Mouse (Mus musculus): ENCODE measurements at regions not wholly inside any gene's neighbourhood (a gene's known extent, or its start where the extent isn't known, plus 50 kb on each side); places are given as distances from the start of the nearest gene placed in this dataset.

DNA sequence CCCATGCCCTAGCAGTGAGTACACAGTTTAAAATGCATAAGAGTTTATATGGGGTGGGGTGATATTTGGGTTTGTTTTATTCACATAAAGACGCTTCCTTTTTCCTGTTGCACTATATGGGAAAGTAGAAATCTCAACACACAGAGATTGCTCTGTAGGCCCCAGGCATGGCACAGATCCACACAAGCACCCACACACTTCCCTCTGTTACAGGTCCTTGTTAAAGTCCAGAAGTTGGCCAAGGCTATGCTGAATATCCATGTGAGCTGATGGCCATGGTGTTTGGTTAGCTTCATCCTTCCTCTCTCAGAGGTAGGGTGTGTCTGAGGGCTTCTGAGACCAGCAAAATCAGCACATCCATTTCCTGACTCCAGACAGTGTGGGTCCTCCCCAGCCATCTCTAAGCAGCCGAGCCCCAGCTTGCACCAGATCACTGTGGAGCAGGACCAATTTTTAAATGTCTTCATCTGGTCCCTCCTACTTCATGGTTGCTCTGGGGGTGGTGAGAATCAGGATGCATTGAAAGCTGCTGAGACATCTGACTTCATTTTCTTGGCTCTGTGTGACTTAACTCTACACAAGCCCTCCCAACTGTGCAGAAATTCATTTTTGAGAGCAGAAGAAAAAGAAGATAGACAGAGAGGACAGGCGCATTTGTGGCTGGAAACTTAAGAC is 360.3 kb upstream of the Nr3c2 start:
- peak; percentile 23 to 48 for DNase-seq (ENCODE audit: low spot score in 2 of 2)

DNA sequence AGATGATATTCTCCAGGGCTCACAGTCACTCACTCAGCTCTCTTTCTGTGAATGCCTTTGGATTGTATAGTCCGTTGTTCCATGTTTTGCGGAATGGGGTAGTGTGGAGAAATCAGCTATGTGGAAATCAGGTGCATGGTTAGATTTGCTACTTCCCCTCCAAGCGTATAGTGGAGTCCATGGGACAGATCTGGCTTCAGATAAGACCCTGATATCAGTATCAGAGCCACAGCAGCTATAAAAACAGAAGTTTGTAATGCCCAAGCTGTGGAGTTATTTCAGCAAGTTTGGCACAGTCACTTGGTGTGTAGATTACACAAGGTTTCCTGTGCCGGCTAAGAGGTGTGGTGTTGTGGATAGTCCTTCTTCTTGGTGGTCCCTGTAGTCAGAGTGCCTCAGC is 359.6 kb upstream of the Nr3c2 start:
- no peak for DNase-seq (ENCODE audit: low spot score in 2 of 2)

DNA sequence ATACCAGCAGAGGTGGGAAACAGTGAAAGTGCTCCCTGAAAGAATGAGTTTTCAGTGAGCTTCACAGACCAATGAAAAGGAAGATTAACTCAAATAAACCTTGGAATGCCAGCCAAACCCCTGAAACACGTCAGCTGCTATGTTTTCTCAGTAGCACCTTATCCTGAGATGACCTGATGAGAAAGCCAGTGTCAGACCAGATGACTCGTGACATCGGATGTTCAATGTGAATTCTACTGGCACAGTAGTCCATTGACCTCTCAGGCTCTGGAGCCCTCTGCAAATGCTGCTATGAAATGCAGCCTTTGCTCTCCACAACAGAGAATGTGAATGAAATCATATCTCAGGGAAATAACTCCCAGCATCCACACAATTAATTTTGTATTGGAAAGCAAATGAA is 358.6 kb upstream of the Nr3c2 start:
- DNase-seq (ENCODE audit: low spot score in 2 of 2), result no peak

GRCm38 (mm10) chr8:76551681-76552080 is 347.6 kb upstream of the Nr3c2 start:
- DNase-seq (ENCODE audit: low spot score in 2 of 2), result no peak

DNA sequence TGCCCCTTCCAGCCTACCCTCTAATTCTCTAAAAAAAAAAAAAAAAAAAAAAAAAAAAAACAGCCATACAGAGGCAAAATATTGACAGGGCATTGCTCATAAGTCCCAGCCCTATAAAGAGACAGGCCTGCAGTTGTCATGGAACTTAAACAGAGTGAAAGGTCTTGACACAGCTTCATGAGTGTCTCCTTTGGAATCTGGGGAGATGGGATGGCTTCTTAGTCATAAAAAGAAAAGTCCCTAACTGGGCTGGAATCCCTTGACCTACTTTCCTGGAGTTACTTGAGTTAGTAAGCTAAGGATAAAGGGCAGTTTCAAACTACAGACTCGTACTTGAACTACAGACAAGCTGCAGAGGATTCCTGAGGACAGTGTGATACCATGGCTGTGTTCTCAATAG is 297.7 kb upstream of the Nr3c2 start:
- DNase-seq (ENCODE audit: low spot score in 2 of 2), result no peak

GRCm38 (mm10) chr8:76618721-76619120 is 280.5 kb upstream of the Nr3c2 start:
- DNase-seq (ENCODE audit: low spot score in 2 of 2), result no peak

DNA sequence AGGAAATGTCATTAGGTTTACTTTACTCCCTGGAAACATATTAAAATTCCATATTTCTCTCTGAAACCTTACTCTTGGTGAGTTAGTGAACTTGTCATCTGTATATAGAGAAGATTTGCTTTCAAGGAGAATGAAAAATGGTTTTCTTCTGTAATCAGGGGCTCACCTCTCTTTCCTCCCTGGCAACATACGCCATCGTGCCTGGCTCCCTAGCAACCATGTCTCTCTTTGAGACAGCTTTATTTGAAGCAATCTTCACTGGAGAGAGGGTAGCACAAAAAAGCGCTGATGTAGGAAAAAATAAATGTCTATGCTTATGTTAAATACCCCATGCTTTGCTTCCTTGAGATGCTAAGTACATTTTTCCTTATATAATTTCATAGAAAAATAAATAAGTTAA is 278.4 kb upstream of the Nr3c2 start:
- peak in 1 of 2 experiments; percentile 24 for DNase-seq (ENCODE audit: low spot score in 2 of 2)

- no peak for DNase-seq (ENCODE audit: low spot score in 2 of 2)
Measured at GRCm38 (mm10) chr8:76633086-76633485, 266.2 kb upstream of the Nr3c2 start.
